Mouse (Mus musculus): ENCODE measurements around the gene AI854703. TPM values are rescaled to one million over a fixed set of nuclear protein-coding genes. Genes with fewer than 3 reads are reported as not detected.

Gene AI854703
- polyA plus RNA-seq, 1 experiment from 2014 or later: 12.7 TPM

DNA sequence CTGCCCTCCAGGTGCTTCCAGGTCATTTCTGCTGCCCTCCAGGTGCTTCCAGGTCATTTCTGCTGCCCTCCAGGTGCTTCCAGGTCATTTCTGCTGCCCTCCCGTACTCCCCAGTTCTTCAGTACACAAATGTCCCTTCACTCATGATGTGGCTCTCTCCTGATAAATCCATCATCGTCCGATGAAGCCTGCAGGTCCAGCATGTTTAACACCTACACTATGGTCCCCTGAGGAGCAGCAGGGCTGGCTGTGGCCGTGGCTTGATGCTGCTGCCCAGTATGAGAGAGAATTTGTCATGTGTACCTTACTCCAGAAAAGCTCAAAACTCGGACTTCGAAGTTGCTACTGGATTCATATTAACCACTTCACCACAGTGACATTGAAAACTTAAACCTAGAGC is 14.8 kb downstream of the AI854703 start:
- WGBS: 80% methylated on average over 6 of the region's 6 CpGs
- Histone ChIP-seq H3K9ac (no peak overlapping the region), H3K27me3 (no peaks in the 10 kb centered on the region), H3K4me3 (no peak overlapping the region), H3K27ac (replicated peaks) (no peak overlapping the region), H3K9me3 (no peaks in the 10 kb centered on the region), H3K36me3 (no peaks in the 10 kb centered on the region), H3K4me2 (no peak overlapping the region), H3K4me1 (replicated peaks) (0 out of 2 replicates have a peak, but pooled peaks cover 3% of the 10 kb centered on the region)
- ATAC-seq (ENCODE audit: low read depth): no peak

DNA sequence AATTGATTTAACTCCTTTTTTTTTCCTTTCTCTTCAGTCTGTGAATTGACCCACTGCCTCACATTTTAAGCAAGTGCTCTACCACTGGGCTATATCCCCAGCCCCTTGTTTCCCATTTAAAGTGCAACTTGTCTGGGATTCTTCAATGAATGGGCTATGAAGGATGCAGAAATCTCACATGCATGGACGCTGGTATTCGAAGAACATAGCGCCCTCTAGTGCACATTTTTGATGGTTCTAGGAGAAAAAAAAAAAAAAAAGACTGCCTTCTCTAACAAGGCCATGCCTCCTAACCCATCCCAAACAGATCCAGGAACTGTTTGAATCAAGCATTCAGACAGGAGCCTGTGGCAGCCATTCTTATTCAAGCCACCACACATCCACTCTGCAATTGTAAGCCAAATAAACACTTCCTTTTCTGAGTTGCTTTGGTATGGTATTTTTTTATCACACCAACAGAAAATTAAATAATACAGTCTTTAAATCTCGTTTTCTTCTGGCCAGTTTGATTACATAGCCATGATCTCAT is 16.3 kb downstream of the AI854703 start:
- H3K9me3 ChIP-seq: no peaks in the 10 kb centered on the region
- no peak overlapping the region for H3K9ac ChIP-seq
- 21% methylated on average over 4 of the region's 4 CpGs for WGBS
- H3K27me3 ChIP-seq: no peaks in the 10 kb centered on the region
- H3K4me2 ChIP-seq: no peak overlapping the region
- no peak overlapping the region for H3K4me3 ChIP-seq
- 0 out of 2 replicates have a peak, but pooled peaks cover 2% of the 10 kb centered on the region for H3K4me1 ChIP-seq (replicated peaks)
- no peaks in the 10 kb centered on the region for H3K36me3 ChIP-seq
- ATAC-seq (ENCODE audit: low read depth): no peak
- no peak overlapping the region for H3K27ac ChIP-seq (replicated peaks)

DNA sequence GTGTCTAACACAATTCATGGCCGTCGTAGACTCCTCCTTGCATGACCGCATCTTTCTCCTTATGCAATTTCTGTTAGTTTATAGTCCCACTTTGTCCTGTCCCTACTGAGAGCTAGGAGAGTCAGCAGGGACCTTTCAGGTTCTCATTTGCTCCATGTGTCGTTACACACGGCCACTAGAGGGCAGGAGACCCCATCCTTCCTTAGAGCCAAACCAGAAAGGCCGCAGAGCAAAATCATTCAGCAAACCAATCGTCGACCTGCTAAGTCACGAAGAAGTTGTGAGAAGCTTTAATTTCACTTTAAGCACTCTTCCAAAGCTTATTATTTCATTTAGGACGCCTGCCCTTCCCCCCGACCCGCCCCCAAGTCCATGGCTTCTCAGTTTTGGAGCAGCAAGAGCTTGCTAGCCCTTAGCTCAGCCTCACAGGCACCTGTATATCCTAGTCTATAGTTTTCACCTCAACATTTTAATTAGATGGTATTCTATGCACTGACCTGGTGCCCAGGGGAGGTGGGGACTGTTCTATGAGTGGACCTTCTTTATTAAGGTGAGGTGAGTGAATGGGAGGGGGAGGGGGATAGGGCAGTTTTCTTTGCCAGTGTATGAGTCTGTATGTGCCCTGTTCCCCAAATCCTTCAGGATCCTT is 19.2 kb downstream of the AI854703 start:
- Histone ChIP-seq H3K27ac (replicated peaks) (no peak overlapping the region), H3K36me3 (no peaks in the 10 kb centered on the region), H3K9ac (no peak overlapping the region), H3K4me1 (replicated peaks) (no peaks in the 10 kb centered on the region), H3K27me3 (no peaks in the 10 kb centered on the region), H3K9me3 (no peaks in the 10 kb centered on the region), H3K4me2 (no peak overlapping the region), H3K4me3 (no peak overlapping the region)
- no peak; the same call in 1 of the 2 replicates for ATAC-seq (ENCODE audit: low read depth)
- 14% methylated on average over 12 of the region's 12 CpGs for WGBS

DNA sequence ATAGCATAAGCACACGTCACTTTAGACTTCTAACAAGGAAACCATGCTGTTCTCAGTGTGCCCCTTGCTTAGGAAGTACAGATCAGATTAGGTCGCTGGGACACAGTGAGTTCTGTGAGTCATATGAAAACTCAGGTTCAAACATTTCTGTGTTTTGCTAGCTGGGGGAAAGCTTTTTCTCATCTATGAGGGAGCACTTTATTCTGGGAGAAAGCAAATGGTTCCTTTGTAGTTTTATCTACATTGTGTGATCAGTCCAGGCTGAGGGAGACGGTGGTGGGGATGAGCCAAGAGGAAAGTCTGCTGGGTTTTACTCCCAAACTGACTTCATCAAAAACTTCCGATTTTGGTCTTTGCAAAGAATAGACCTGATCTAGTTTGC is 19.7 kb downstream of the AI854703 start:
- Histone ChIP-seq H3K27ac (replicated peaks) (no peak overlapping the region), H3K4me2 (no peak overlapping the region), H3K4me1 (replicated peaks) (no peaks in the 10 kb centered on the region), H3K9ac (no peak overlapping the region), H3K9me3 (no peaks in the 10 kb centered on the region), H3K4me3 (no peak overlapping the region), H3K27me3 (no peaks in the 10 kb centered on the region), H3K36me3 (no peaks in the 10 kb centered on the region)
- 86% methylated on average over 4 of the region's 4 CpGs for WGBS
- no peak for ATAC-seq (ENCODE audit: low read depth)

DNA sequence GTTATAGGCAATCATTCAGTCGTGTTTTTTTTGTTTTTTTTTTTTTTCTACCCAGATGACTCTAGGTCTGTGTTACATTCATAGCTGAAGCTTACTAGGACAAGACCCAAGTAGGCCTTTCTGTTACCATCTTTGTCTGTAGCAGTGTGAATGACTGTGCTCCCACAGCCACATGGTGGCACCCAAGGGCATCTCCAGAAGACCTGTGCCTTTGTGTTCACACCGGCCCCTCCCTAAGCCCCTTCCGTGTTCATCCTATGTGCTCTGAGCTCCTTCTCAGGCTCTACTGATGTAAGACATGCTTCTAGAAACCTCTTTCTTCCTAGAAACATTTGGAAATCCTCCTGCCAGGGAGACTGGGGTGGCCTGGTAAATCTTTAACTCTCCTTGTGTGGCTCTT is 20.4 kb downstream of the AI854703 start, which contains the start of gene Gimap8:
Gimap8 (plus strand) TSS at position 240 of the 400 bp plus-strand sequence.
- WGBS: 45% methylated on average over 3 of the region's 3 CpGs
- ATAC-seq (ENCODE audit: low read depth): no peak

DNA sequence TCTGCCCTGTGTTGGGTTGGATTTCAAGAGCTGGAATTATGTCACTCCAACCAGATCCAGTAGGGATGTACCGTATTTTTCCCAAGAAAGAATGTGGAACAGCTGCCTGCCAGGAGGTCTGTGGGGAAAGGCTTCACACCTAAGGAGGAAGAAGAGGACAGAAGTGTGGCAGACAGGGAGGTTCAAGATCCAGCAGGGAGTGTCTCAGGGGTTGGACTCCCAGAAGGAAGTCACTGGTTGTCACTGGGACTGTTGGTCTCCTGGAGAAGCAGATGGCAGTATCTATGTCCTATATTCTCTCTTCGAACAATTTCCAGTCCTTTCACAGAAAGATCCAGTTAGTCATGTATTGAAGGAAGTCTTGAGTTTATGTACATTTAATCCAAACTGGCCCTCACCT is 21.0 kb downstream of the AI854703 start:
- H3K27ac ChIP-seq (replicated peaks): no peak overlapping the region
- H3K36me3 ChIP-seq: no peaks in the 10 kb centered on the region
- H3K9me3 ChIP-seq: no peaks in the 10 kb centered on the region
- no peak overlapping the region for H3K9ac ChIP-seq
- H3K4me2 ChIP-seq: no peak overlapping the region
- no peak for ATAC-seq (ENCODE audit: low read depth)
- H3K4me1 ChIP-seq (replicated peaks): no peaks in the 10 kb centered on the region
- WGBS: 90% methylated on average over 2 of the region's 2 CpGs
- H3K4me3 ChIP-seq: no peak overlapping the region
- no peaks in the 10 kb centered on the region for H3K27me3 ChIP-seq

More for the DNA sequence above, 20.4 kb downstream of the AI854703 start, which contains the start of gene Gimap8:
- H3K27me3 ChIP-seq: no peaks in the 10 kb centered on the region
- no peak within 1 kb of the TSS for H3K4me3 ChIP-seq
- H3K4me1 ChIP-seq (replicated peaks): no peaks in the 10 kb centered on the region
- H3K27ac ChIP-seq (replicated peaks): no peak within 1 kb of the TSS
- H3K9ac ChIP-seq: no peak within 1 kb of the TSS
- H3K36me3 ChIP-seq: no peaks in the 10 kb centered on the region
- no peaks in the 10 kb centered on the region for H3K9me3 ChIP-seq
- no peak within 1 kb of the TSS for H3K4me2 ChIP-seq

DNA sequence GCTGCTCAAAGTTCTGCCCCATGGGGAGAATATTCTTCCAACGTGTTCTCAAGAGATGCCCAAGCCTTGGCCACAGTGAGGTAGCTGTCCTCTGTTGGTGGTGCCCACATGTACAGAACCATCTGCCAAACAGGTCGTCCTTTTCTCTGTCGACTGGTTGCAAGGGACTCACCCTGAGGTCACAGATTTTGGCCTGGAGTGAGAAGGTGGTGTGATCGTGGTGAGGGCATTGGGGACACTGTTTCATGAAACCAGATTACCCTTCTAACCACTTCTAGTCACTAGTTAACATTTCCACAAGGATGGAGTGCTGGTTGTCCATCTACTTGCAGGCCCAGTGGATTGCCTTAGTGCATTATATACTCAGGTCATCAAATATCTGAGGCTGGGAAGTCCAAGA is 22.2 kb downstream of the AI854703 start:
- whole genome bisulfite sequencing: 91% methylated on average over 4 of the region's 4 CpGs
- H3K9ac ChIP-seq: no peak overlapping the region
- no peak overlapping the region for H3K4me3 ChIP-seq
- no peaks in the 10 kb centered on the region for H3K4me1 ChIP-seq (replicated peaks)
- H3K27ac ChIP-seq (replicated peaks): no peak overlapping the region
- H3K4me2 ChIP-seq: no peak overlapping the region
- no peaks in the 10 kb centered on the region for H3K27me3 ChIP-seq
- no peaks in the 10 kb centered on the region for H3K36me3 ChIP-seq
- no peak for ATAC-seq (ENCODE audit: low read depth)
- no peaks in the 10 kb centered on the region for H3K9me3 ChIP-seq

DNA sequence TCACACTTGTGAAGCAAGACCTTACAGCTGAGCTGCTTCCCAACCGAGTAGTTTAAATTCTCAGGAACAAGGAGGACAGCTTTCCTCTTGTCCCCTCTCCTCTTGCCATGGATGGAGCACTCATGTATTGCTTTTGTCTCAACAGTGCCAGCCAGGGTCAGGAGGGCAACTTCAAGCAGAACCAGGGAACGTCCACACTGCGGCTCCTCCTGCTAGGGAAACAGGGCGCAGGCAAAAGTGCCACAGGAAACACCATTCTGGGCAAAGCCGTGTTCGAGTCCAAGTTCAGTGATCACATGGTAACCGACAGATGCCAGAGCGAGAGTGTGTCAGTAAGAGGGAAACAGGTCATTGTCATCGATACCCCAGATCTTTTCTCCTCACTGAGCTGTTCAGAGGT is 23.5 kb downstream of the AI854703 start:
- Histone ChIP-seq H3K27me3 (no peaks in the 10 kb centered on the region), H3K9me3 (no peaks in the 10 kb centered on the region), H3K9ac (no peak overlapping the region), H3K4me3 (no peak overlapping the region), H3K27ac (replicated peaks) (no peak overlapping the region), H3K4me1 (replicated peaks) (no peaks in the 10 kb centered on the region), H3K4me2 (no peak overlapping the region), H3K36me3 (no peaks in the 10 kb centered on the region)
- WGBS: 87% methylated on average over 9 of the region's 9 CpGs
- no peak for ATAC-seq (ENCODE audit: low read depth)

DNA sequence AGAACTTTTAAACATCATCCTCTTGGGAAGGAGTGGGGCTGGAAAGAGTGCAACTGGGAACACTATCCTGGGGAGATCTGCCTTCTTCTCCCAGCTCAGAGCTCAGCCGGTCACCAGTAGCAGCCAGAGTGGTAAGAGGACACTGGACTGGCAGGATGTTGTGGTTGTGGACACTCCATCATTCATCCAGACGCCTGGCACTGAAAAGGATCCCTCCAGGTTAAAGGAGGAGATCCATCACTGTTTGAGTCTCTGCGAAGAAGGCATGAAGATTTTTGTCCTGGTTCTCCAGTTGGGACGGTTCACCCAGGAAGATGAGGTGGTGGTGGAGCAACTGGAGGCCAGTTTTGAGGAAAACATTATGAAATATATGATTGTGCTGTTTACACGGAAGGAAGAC is 32.2 kb downstream of the AI854703 start:
- Histone ChIP-seq H3K27me3 (no peaks in the 10 kb centered on the region), H3K4me3 (no peak overlapping the region), H3K4me2 (no peak overlapping the region), H3K9ac (no peak overlapping the region), H3K27ac (replicated peaks) (no peak overlapping the region), H3K4me1 (replicated peaks) (no peaks in the 10 kb centered on the region), H3K9me3 (no peaks in the 10 kb centered on the region), H3K36me3 (no peaks in the 10 kb centered on the region)
- ATAC-seq (ENCODE audit: low read depth): no peak
- 87% methylated on average over 5 of the region's 5 CpGs for WGBS

DNA sequence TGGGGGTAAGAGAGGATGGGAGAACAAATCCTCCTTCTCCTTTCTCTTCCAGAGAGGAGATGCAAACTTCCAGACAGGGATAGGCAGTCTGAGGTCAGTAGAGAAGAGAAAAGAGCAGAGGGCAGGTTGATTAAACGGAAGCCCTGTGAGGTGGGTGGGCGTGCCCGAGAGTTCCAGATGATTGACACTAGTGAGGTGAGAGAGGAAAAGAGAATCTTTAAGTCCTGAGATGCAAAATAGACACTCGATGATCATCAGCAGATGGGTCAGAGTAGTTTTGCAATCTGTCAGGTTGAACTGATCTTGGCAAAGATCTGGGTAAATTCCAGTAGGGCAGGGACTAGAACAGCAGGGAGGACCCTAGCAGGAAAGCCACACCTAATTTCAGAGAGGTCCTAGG is 38.2 kb downstream of the AI854703 start:
- 91% methylated on average over 4 of the region's 4 CpGs for WGBS
- H3K36me3 ChIP-seq: no peaks in the 10 kb centered on the region

DNA sequence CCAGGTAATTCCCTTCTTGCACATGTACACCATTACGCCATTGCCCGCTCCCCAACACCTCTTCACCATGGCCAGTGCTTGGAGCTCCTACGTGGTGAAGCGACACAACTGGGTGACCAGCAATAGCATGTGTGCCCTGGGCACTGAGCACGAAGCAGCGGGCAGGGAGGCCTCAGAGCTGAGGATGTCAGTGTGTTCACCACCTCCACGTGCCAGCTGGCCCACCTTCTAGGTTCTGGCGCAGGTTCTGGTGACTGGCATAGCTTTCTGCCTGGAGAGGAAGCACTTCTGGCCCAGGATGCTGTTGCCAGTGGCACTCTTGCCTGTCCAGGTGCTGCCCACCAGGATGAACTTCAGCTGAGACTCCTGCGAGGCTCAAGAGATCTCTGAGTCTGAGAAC is 38.9 kb downstream of the AI854703 start:
- H3K4me3 ChIP-seq: no peak overlapping the region
- no peaks in the 10 kb centered on the region for H3K4me1 ChIP-seq (replicated peaks)
- 93% methylated on average over 9 of the region's 9 CpGs for WGBS
- no peak overlapping the region for H3K9ac ChIP-seq
- no peaks in the 10 kb centered on the region for H3K36me3 ChIP-seq
- H3K4me2 ChIP-seq: no peak overlapping the region
- no peaks in the 10 kb centered on the region for H3K9me3 ChIP-seq
- no peaks in the 10 kb centered on the region for H3K27me3 ChIP-seq
- H3K27ac ChIP-seq (replicated peaks): no peak overlapping the region
- ATAC-seq (ENCODE audit: low read depth): no peak

More for the DNA sequence above, 38.2 kb downstream of the AI854703 start:
- Histone ChIP-seq H3K4me3 (no peak overlapping the region), H3K27me3 (no peaks in the 10 kb centered on the region), H3K9ac (no peak overlapping the region), H3K27ac (replicated peaks) (no peak overlapping the region), H3K9me3 (no peaks in the 10 kb centered on the region), H3K4me1 (replicated peaks) (no peaks in the 10 kb centered on the region), H3K4me2 (no peak overlapping the region)
- no peak for ATAC-seq (ENCODE audit: low read depth)

DNA sequence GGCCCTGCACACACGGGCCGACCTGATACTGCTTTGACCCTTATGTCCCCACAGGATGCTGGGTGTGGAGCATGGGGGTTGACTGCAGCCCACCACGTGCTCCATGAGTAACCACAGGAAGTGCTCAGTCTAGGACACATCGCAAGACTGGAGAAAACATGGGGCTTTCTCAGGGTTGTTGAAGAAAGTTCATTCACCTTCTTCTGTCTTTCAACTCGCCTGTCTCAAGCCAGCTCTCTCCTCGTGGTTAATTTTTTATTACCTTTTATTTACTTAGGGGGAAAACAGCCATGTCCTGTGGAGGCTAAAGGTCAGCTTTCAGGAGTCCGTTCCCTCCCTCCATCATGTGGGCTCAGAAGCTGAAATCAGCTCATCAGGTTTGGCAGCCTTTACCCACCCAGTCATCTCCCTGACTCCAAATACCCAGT is 39.6 kb downstream of the AI854703 start:
- 56% methylated on average over 7 of the region's 7 CpGs for WGBS
- Histone ChIP-seq H3K4me3 (no peak overlapping the region), H3K36me3 (no peaks in the 10 kb centered on the region), H3K4me2 (no peak overlapping the region), H3K27ac (replicated peaks) (no peak overlapping the region), H3K9ac (no peak overlapping the region), H3K9me3 (no peaks in the 10 kb centered on the region), H3K4me1 (replicated peaks) (no peaks in the 10 kb centered on the region), H3K27me3 (no peaks in the 10 kb centered on the region)
- ATAC-seq (ENCODE audit: low read depth): no peak

DNA sequence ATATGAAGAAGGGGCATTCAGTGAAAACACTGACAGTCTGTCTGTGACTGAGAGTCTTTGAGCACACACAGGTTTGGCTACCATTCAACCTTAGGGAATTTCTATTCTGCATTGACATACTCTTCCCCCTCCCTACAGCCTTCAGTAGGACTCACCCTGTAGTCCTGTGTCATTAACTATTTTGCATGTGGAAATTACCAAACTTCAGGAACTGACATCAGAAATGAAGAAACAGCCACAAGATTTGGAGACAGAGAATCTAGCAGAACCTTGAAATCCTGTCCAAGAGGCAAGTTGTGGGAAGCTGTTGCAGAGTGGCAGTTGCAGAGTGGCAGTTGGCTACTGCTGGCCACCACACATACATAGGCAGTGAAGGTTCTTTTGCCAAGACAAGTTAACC is 41.5 kb downstream of the AI854703 start:
- Histone ChIP-seq H3K9ac (no peak overlapping the region), H3K36me3 (no peaks in the 10 kb centered on the region), H3K4me2 (no peak overlapping the region), H3K27me3 (no peaks in the 10 kb centered on the region), H3K9me3 (no peaks in the 10 kb centered on the region), H3K4me1 (replicated peaks) (no peaks in the 10 kb centered on the region), H3K27ac (replicated peaks) (no peak overlapping the region), H3K4me3 (no peak overlapping the region)
- no peak for ATAC-seq (ENCODE audit: low read depth)
